Mouse (Mus musculus) heart, postnatal 0 days (tissue): ENCODE data around the gene Prdm11. TPM values are rescaled to one million over a fixed set of nuclear protein-coding genes. Genes with fewer than 3 reads are reported as not detected.

Experiments used
- ATAC-seq: fragments of 200-750 bp; cut with Nextera tagmentation; 2 replicates; pipeline ENCODE4 v1.8.0; 2017; ENCODE audit warnings: low read depth, moderate number of reproducible peaks, moderate library complexity; ENCODE audit not compliant: insufficient read depth
- DNase-seq: peaks from one replicate; pipeline ENCODE4 v3.0.0-alpha.2; 2016; ENCODE audit warnings: low spot score
- H3K27ac ChIP-seq: fragments of 300-500 bp; sonication (generic); 2 replicates; pipeline ENCODE4 v1.5.1; 2014; ENCODE audit warnings: low read depth, mild to moderate bottlenecking
- H3K27me3 ChIP-seq: fragments of 300-500 bp; sonication (generic); 2 replicates; pipeline ENCODE4 v1.6.1; 2014; ENCODE audit warnings: low read length, mixed read lengths; ENCODE audit not compliant: control insufficient read depth, insufficient read depth
- H3K36me3 ChIP-seq: fragments of 300-500 bp; sonication (generic); replicated peaks from 2 replicates; pipeline ENCODE4 v1.6.1; 2014; ENCODE audit warnings: low read length, mixed read lengths; ENCODE audit not compliant: control insufficient read depth, insufficient read depth
- H3K4me1 ChIP-seq: fragments of 300-500 bp; sonication (generic); 2 replicates; pipeline ENCODE4 v1.6.1; 2014; ENCODE audit warnings: antibody characterized with exemption; ENCODE audit not compliant: control insufficient read depth, insufficient read depth
- H3K4me2 ChIP-seq: fragments of 300-500 bp; sonication (generic); 2 replicates; pipeline ENCODE4 v1.6.1; 2014; ENCODE audit warnings: low read depth, mild to moderate bottlenecking, low read length, moderate library complexity
- H3K4me3 ChIP-seq: fragments of 300-500 bp; sonication (generic); 2 replicates; pipeline ENCODE4 v1.5.1; 2014; ENCODE audit warnings: low read depth, low read length
- H3K9ac ChIP-seq: fragments of 300-500 bp; sonication (generic); replicated peaks from 2 replicates; pipeline ENCODE4 v1.6.1; 2014; ENCODE audit warnings: low read depth, low read length, mixed read lengths
- H3K9me3 ChIP-seq: fragments of 300-500 bp; sonication (generic); replicated peaks from 2 replicates; pipeline ENCODE4 v1.6.1; 2016; ENCODE audit warnings: low read length; ENCODE audit not compliant: control insufficient read depth
- CTCF ChIP-seq: IDR thresholded peaks from 2 replicates; pipeline ENCODE4 v1.5.1; 2016; ENCODE audit warnings: antibody characterized with exemption, control low read depth, low read depth
- EP300 ChIP-seq: IDR thresholded peaks from 2 replicates; pipeline ENCODE4 v1.6.1; 2016; ENCODE audit warnings: antibody characterized with exemption, low read depth
- WGBS: fragments of 180-500 bp; shearing (Covaris S2); extraction: QIAGEN DNeasy Blood & Tissue Kit; methylation state at CpG from one replicate; pipeline ENCODE4 v1.1.7; 2014; 5-methylcytosine and 5-hydroxymethylcytosine counted together
- polyA plus RNA-seq: library from polyadenylated mRNA; unstranded; fragments of >200 nt; fragmentation: Nextera tagmentation; extraction: Ambion mirVana; gene quantifications from 2 replicates; pipeline ENCODE4 v1.2.1, GENCODE M21; 2015
- total RNA-seq: library from RNA; depleted of rRNA; stranded (reverse); fragments of >200 nt; gene quantifications from 2 replicates; pipeline ENCODE4 v1.2.3, GENCODE M21; 2014; ENCODE audit warnings: low replicate concordance

Prdm11 gene
- total and polyA plus RNA-seq, 2 experiments from 2014 or later, result 2.7 to 10.7 TPM

DNA sequence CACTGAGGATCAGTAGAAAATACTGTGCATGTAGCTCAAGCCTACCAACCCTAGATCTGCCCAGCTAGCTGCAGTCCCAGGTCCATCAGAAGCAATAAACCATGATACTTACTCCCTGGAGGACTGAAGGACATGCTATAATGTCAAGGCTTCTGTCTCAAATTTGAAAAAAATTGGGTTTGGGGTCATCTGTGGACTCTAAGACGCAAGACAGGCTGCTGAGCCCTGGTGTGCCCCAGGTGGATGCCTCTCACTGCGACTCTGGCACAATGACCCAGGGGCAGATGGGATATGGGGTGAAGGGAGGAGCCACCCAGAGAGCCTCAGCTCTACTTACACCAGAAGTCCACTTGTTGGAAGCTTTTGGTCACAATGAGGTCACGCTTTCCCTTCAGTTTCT, 33.0 kb downstream of the Prdm11 start:
- Histone ChIP-seq H3K9ac (no peak overlapping the region), H3K36me3 (peaks cover 14% of the 10 kb centered on the region), H3K4me3 (no peak overlapping the region), H3K4me1 (peaks cover 16% of the 10 kb centered on the region), H3K4me2 (no peak overlapping the region), H3K27me3 (no peaks in the 10 kb centered on the region), H3K9me3 (no peaks in the 10 kb centered on the region), H3K27ac (no peak overlapping the region)
- no peak for ATAC-seq
- 96% methylated on average over 3 of the region's 3 CpGs for WGBS
- no peak for DNase-seq
- TF ChIP-seq EP300, result no peak
- no peak for TF ChIP-seq CTCF

DNA sequence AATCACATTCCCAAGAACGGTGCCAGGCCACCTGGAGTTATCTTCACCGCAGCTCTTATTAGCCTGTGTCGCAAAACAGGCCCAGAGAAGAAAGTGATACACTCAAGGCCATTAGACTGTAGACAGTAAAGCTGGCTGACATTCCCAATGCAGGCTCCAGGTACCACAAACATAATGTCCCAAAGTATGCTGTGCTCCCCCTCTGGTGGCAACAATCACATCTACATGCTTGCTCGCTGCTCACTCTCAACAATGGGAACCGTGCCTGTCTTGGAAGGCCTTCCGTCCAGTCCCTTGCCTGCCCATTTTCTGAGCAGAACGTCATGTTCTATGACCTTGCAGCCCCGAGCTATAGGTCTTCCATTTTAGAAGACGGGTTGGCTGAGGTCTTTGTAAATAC, 34.0 kb downstream of the Prdm11 start:
- Histone ChIP-seq H3K9me3 (no peaks in the 10 kb centered on the region), H3K27me3 (no peaks in the 10 kb centered on the region), H3K4me2 (no peak overlapping the region), H3K27ac (no peak overlapping the region), H3K4me3 (no peak overlapping the region), H3K36me3 (peaks cover 14% of the 10 kb centered on the region), H3K9ac (no peak overlapping the region), H3K4me1 (peaks cover 16% of the 10 kb centered on the region)
- WGBS, result 75% methylated on average over 9 of the region's 9 CpGs
- TF ChIP-seq CTCF (peak; percentile 36), EP300 (no peak)
- ATAC-seq (no peak), DNase-seq (no peak)

DNA sequence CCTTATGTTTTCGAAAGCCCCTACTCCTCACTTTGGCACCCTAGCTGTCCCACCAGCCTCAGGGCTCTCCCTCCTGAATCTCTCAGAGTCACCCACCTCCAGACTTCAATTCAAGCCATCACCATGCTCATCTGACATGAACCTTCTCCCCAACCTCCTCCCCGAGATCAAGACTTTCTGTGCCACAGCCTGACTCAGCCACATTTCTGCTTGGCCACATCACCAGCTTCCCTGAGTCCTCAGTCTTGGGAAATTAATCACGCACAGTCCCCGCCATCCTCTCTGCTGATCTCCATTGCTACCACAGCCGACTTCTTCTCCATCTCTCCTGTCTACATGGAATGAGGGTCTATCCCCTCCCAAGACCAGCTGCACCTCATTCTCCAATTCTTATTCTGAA, 34.5 kb downstream of the Prdm11 start:
- Histone ChIP-seq H3K9me3 (no peaks in the 10 kb centered on the region), H3K36me3 (peaks cover 14% of the 10 kb centered on the region), H3K4me3 (no peak overlapping the region), H3K27ac (no peak overlapping the region), H3K4me2 (no peak overlapping the region), H3K9ac (no peak overlapping the region), H3K27me3 (no peaks in the 10 kb centered on the region), H3K4me1 (peaks cover 16% of the 10 kb centered on the region)
- no peak for DNase-seq
- 95% methylated on average over 5 of the region's 5 CpGs for WGBS
- no peak for ATAC-seq
- TF ChIP-seq EP300, result no peak
- TF ChIP-seq CTCF, result no peak

DNA sequence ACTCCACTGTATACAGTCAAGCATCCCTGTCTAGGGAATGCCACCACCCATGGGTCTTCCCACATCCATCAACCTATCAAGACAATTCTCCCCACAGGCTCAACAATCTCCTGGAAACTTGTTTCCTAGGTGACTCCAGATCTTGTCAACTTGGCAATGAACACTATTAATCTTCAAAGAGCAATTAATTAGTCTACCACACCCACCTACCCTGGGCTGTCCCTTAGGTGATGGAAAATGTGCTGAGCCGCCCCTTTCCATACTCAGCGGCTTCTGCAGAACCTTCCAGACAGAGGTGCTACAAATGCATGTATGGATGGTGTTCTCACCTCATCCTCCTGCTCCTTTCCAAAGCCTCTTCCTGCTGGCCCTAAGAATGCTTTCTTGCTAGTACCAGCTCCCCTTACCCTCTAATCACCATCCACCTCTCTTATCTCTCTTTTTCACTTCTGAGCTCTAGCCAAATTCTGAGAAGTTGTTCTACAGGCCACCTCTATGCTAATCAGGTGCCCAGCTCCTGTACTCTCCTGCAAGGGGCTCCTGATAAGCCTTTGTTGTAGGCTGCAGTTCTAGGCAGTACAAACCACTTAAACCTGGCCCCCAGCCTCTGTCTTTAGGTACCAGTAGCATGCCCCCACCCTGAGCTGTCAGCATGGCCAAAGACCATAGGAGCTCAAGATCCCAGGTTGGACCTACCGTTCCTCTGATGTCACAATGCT, 37.8 kb downstream of the Prdm11 start:
- Histone ChIP-seq H3K27me3 (no peaks in the 10 kb centered on the region), H3K4me3 (no peak overlapping the region), H3K27ac (no peak overlapping the region), H3K4me1 (no peaks in the 10 kb centered on the region), H3K9ac (no peak overlapping the region), H3K4me2 (no peak overlapping the region), H3K36me3 (peaks cover 29% of the 10 kb centered on the region), H3K9me3 (no peaks in the 10 kb centered on the region)
- 92% methylated on average over 3 of the region's 3 CpGs for WGBS
- ATAC-seq (no peak), DNase-seq (no peak)
- TF ChIP-seq EP300 (no peak), CTCF (no peak)

DNA sequence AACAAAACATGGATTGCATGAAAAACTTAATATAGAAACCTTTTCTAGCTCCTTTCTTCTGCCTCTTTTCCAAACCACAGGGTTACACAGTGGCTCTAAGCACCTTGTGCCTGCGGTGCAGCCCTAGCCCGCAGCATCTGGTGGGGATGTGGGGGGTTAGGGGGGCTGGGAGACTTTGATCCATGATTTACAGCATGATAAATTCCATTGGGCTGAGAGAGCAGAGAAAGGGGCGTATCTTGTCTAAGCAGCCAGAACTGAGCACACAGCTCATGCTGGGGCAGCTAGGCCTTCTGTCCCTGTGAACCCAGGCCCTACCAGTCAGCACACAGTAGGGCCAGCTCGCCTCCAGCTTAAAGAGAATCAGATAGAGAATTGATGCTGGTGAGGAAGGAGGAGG, 40.9 kb downstream of the Prdm11 start:
- no peak overlapping the region for H3K27ac ChIP-seq
- H3K4me2 ChIP-seq, result no peak overlapping the region
- H3K9ac ChIP-seq, result no peak overlapping the region
- H3K9me3 ChIP-seq, result no peaks in the 10 kb centered on the region
- H3K4me1 ChIP-seq, result no peaks in the 10 kb centered on the region
- WGBS, result 80% methylated on average over 4 of the region's 4 CpGs
- TF ChIP-seq EP300 (no peak), CTCF (no peak)
- H3K4me3 ChIP-seq, result no peak overlapping the region
- peaks cover 20% of the 10 kb centered on the region for H3K36me3 ChIP-seq
- DNase-seq, result no peak
- ATAC-seq, result no peak
- H3K27me3 ChIP-seq, result no peaks in the 10 kb centered on the region

DNA sequence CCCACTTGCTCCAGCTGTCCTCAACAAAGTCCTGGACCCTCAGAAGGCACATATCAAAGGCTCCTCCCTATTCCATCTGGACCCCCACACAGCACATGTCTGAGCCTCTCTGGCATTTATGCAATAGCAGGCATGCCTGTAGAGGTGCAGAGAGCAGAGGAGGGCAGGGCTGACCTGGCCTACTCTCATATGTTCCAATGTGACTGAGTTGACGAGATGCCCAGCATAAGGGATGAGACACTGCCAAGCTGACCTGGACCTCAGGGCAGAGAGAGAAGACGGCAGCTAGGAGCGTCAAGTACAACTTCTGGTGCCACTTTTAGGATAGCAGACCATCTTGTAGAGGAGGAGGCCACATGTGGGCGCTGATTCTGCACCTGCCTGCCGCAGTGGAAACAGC, 54.0 kb downstream of the Prdm11 start:
- Histone ChIP-seq H3K4me3 (no peak overlapping the region), H3K4me2 (no peak overlapping the region), H3K9me3 (no peaks in the 10 kb centered on the region), H3K9ac (no peak overlapping the region), H3K27me3 (no peaks in the 10 kb centered on the region), H3K36me3 (peaks cover 16% of the 10 kb centered on the region), H3K4me1 (peaks cover 26% of the 10 kb centered on the region), H3K27ac (no peak overlapping the region)
- 89% methylated on average over 5 of the region's 5 CpGs for WGBS
- DNase-seq (no peak), ATAC-seq (no peak)
- TF ChIP-seq CTCF (no peak), EP300 (no peak)
